Mouse (Mus musculus) embryo, embryonic 9.5 days (tissue): ENCODE measurements around the gene Mvd.
A peak's percentile ranks its signal among the peaks of the same experiment; 100 is the strongest.

Experiments
- DNase-seq: peaks from one replicate; pipeline ENCODE4 v3.0.0-alpha.2; 2017; ENCODE audit errors: extremely low spot score

Gene Mvd

GRCm38 (mm10) chr8:122457171-122457570, 13.9 kb upstream of the Mvd start:
- DNase-seq, result no peak

GRCm38 (mm10) chr8:122454409-122454808, 11.2 kb upstream of the Mvd start:
- DNase-seq, result no peak

GRCm38 (mm10) chr8:122452154-122452553, 8.9 kb upstream of the Mvd start:
- DNase-seq, result no peak

- no peak for DNase-seq
Measured at GRCm38 (mm10) chr8:122451161-122451703, 8.0 kb upstream of the Mvd start.

GRCm38 (mm10) chr8:122445203-122445602, 2.0 kb upstream of the Mvd start:
- no peak for DNase-seq

- peak; percentile 37 for DNase-seq
Measured at GRCm38 (mm10) chr8:122444058-122444748, 981 bp upstream of the Mvd start.

GRCm38 (mm10) chr8:122442781-122443180, 441 bp downstream of the Mvd start:
- DNase-seq, result no peak

GRCm38 (mm10) chr8:122442356-122442755, 866 bp downstream of the Mvd start:
- no peak for DNase-seq

- no peak for DNase-seq
Measured at GRCm38 (mm10) chr8:122441326-122441725, 1.9 kb downstream of the Mvd start.

- no peak for DNase-seq
Measured at GRCm38 (mm10) chr8:122439336-122439735, 3.9 kb downstream of the Mvd start.

- DNase-seq, result no peak
Measured at GRCm38 (mm10) chr8:122437708-122438331, 5.4 kb downstream of the Mvd start.

- DNase-seq, result no peak
Measured at GRCm38 (mm10) chr8:122436586-122437125, 6.6 kb downstream of the Mvd start.

- no peak for DNase-seq
Measured at GRCm38 (mm10) chr8:122436146-122436545, 7.1 kb downstream of the Mvd start.

- no peak for DNase-seq
Measured at GRCm38 (mm10) chr8:122435375-122435774, 7.8 kb downstream of the Mvd start.

- no peak for DNase-seq
Measured at GRCm38 (mm10) chr8:122433269-122433905, 9.8 kb downstream of the Mvd start.

- peak; percentile 77 for DNase-seq
Measured at GRCm38 (mm10) chr8:122432443-122433268, 10.6 kb downstream of the Mvd start, which contains the start of gene Cyba. TSS of gene Cyba (minus strand) at chr8:122432930.

- no peak for DNase-seq
Measured at GRCm38 (mm10) chr8:122431694-122432442, 11.4 kb downstream of the Mvd start.

- no peak for DNase-seq
Measured at GRCm38 (mm10) chr8:122430646-122431045, 12.6 kb downstream of the Mvd start.

- no peak for DNase-seq
Measured at GRCm38 (mm10) chr8:122430058-122430636, 13.1 kb downstream of the Mvd start.

- no peak for DNase-seq
Measured at GRCm38 (mm10) chr8:122428163-122428562, 15.1 kb downstream of the Mvd start.
